Mouse (Mus musculus) forebrain, embryonic 11.5 days (tissue): ENCODE measurements around the gene Nlgn1. TPM values are rescaled to one million over a fixed set of nuclear protein-coding genes. Genes with fewer than 3 reads are reported as not detected.

Source experiments
- ATAC-seq: fragments of 200-750 bp; cut with Nextera tagmentation; replicated peaks from 2 replicates; pipeline ENCODE4 v1.8.0; 2017; ENCODE audit warnings: moderate TSS enrichment; ENCODE audit not compliant: low FRiP score
- DNase-seq: peaks from one replicate; pipeline ENCODE4 v3.0.0-alpha.2; 2017; ENCODE audit warnings: low spot score
- H3K27ac ChIP-seq: fragments of 300-500 bp; sonication (generic); 2 replicates; pipeline ENCODE4 v1.5.1; 2014; ENCODE audit warnings: low read depth, low read length
- H3K27me3 ChIP-seq: fragments of 300-500 bp; sonication (generic); 2 replicates; pipeline ENCODE4 v1.6.1; 2014; ENCODE audit warnings: mild to moderate bottlenecking, low read length, mixed read lengths; ENCODE audit not compliant: control insufficient read depth, insufficient read depth
- H3K36me3 ChIP-seq: fragments of 300-500 bp; sonication (generic); 2 replicates; pipeline ENCODE4 v1.6.1; 2014; ENCODE audit warnings: mild to moderate bottlenecking, low read length, moderate library complexity, mixed read lengths; ENCODE audit not compliant: control insufficient read depth, insufficient read depth
- H3K4me1 ChIP-seq: fragments of 300-500 bp; sonication (generic); replicated peaks from 2 replicates; pipeline ENCODE4 v1.6.1; 2014; ENCODE audit warnings: low read length, mixed read lengths; ENCODE audit not compliant: control insufficient read depth, insufficient read depth
- H3K4me2 ChIP-seq: fragments of 300-500 bp; sonication (generic); 2 replicates; pipeline ENCODE4 v1.6.1; 2014; ENCODE audit warnings: low read depth, mild to moderate bottlenecking, low read length, moderate library complexity, mixed read lengths; ENCODE audit not compliant: severe bottlenecking
- H3K4me3 ChIP-seq: fragments of 300-500 bp; sonication (generic); 2 replicates; pipeline ENCODE4 v1.5.1; 2014; ENCODE audit warnings: low read depth, low read length
- H3K9ac ChIP-seq: fragments of 300-500 bp; sonication (generic); 2 replicates; pipeline ENCODE4 v1.6.1; 2014; ENCODE audit warnings: low read length
- H3K9me3 ChIP-seq: fragments of 300-500 bp; sonication (generic); 2 replicates; pipeline ENCODE4 v1.6.1; 2016; ENCODE audit warnings: low read length, mixed read lengths; ENCODE audit not compliant: control insufficient read depth
- WGBS: fragments of 180-500 bp; shearing (Covaris S2); extraction: QIAGEN DNeasy Blood & Tissue Kit; methylation state at CpG from one replicate; pipeline ENCODE4 v1.1.7; 2014; 5-methylcytosine and 5-hydroxymethylcytosine counted together
- polyA plus RNA-seq: library from polyadenylated mRNA; unstranded; fragments of >200 nt; fragmentation: Nextera tagmentation; extraction: Ambion mirVana; gene quantifications from 2 replicates; pipeline ENCODE4 v1.2.1, GENCODE M21; 2014

The Nlgn1 gene
- 4.0 and 5.1 TPM in 2 replicates for polyA plus RNA-seq

GRCm38 (mm10) chr3:26332400-26333238 is at the start of gene Nlgn1:
Gene Nlgn1, minus strand, starts transcription at chr3:26332460.
- peak within 1 kb of the TSS; percentile 95 for H3K4me2 ChIP-seq
- ATAC-seq (peak; percentile 16; the same call in 1 of the 2 replicates), DNase-seq (no peak)
- WGBS: 1% methylated on average over 14 of the region's 14 CpGs
- peak within 1 kb of the TSS; percentile 65 for H3K4me3 ChIP-seq
- H3K4me1 ChIP-seq: peaks cover 6% of the 10 kb centered on the region; the same call in 1 of the 2 replicates
- H3K9me3 ChIP-seq: no peaks in the 10 kb centered on the region
- peak within 1 kb of the TSS; percentile 75 for H3K9ac ChIP-seq
- no peak within 1 kb of the TSS for H3K27ac ChIP-seq
- peaks cover 7% of the 10 kb centered on the region; the same call in 1 of the 2 replicates for H3K27me3 ChIP-seq
- no peaks in the 10 kb centered on the region for H3K36me3 ChIP-seq

GRCm38 (mm10) chr3:26378272-26378671 is 46.0 kb upstream of the Nlgn1 start:
- ATAC-seq (no peak), DNase-seq (no peak)
- no peak overlapping the region for H3K9ac ChIP-seq
- no peak overlapping the region for H3K4me2 ChIP-seq
- no peaks in the 10 kb centered on the region for H3K4me1 ChIP-seq
- H3K27me3 ChIP-seq: no peaks in the 10 kb centered on the region
- no peak overlapping the region for H3K27ac ChIP-seq
- no peak overlapping the region for H3K4me3 ChIP-seq
- 77% methylated on average over 2 of the region's 2 CpGs for WGBS
- no peaks in the 10 kb centered on the region for H3K36me3 ChIP-seq
- H3K9me3 ChIP-seq: no peaks in the 10 kb centered on the region

DNA sequence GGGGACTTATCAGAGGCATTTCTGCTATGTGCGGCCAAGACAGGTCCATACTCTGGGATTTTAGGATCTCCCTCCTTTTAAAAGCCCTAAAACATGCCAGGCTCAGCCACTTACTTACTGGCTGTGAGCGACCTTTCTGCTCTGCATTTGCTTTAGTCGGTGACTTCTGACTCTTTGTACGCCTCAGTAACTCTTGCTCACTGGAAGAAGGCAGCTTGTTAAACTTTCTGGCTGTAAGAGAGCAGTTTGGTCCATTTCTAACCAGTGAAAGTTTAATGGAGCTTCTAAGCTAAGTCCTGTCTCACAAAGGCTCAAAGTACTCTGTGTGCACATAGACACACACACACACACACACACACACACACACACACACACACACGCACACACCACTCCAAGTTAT is 22.8 kb upstream of the Nlgn1 start:
- no peak overlapping the region for H3K4me3 ChIP-seq
- ATAC-seq: no peak
- 77% methylated on average over 5 of the region's 5 CpGs for WGBS

DNA sequence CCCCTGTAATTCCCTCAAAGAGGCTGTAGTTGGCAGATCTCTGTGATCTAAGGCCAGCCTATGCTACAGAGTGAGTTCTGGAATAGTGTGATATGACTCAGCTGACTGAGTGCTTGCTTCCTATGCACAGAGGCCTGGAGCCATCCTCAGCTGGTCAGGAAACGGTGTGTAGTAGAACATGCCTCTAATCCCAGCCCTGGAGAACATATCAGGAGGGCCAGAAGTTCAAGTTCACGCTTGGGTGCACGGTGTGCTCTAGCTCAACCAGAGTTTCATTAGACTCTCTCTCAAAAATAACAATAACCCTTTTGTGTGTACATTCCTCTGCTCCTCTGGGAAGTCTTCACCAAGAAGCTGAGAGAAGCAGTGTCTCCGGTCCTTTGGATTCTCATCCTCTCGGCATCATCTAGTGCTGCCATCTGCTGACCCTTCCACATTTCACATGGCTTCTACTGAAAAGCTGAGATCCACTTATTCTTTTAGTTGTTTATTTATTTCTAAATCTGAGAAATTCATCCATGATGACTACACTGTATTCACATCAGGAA is 22.3 kb upstream of the Nlgn1 start:
- H3K4me1 ChIP-seq: no peaks in the 10 kb centered on the region
- H3K4me2 ChIP-seq: no peak overlapping the region
- no peaks in the 10 kb centered on the region for H3K9me3 ChIP-seq
- H3K27me3 ChIP-seq: no peaks in the 10 kb centered on the region
- H3K9ac ChIP-seq: no peak overlapping the region
- H3K4me3 ChIP-seq: no peak overlapping the region
- ATAC-seq: no peak
- H3K27ac ChIP-seq: no peak overlapping the region
- DNase-seq: no peak
- no peaks in the 10 kb centered on the region for H3K36me3 ChIP-seq
- WGBS: 78% methylated on average over 5 of the region's 5 CpGs

More for the DNA sequence above, 22.8 kb upstream of the Nlgn1 start:
- H3K4me2 ChIP-seq: no peak overlapping the region
- no peaks in the 10 kb centered on the region for H3K4me1 ChIP-seq
- H3K36me3 ChIP-seq: no peaks in the 10 kb centered on the region
- H3K9me3 ChIP-seq: no peaks in the 10 kb centered on the region
- no peak for DNase-seq
- H3K9ac ChIP-seq: no peak overlapping the region
- no peaks in the 10 kb centered on the region for H3K27me3 ChIP-seq
- no peak overlapping the region for H3K27ac ChIP-seq

GRCm38 (mm10) chr3:26337495-26337894 is 5.2 kb upstream of the Nlgn1 start:
- no peak overlapping the region for H3K27ac ChIP-seq
- no peaks in the 10 kb centered on the region for H3K9me3 ChIP-seq
- no peaks in the 10 kb centered on the region for H3K36me3 ChIP-seq
- DNase-seq (no peak), ATAC-seq (no peak)
- H3K4me1 ChIP-seq: peaks cover 4% of the 10 kb centered on the region; the same call in 1 of the 2 replicates
- peaks cover 5% of the 10 kb centered on the region; the same call in 1 of the 2 replicates for H3K27me3 ChIP-seq
- H3K4me3 ChIP-seq: no peak overlapping the region
- no peak overlapping the region for H3K4me2 ChIP-seq
- WGBS: 70% methylated on average over 2 of the region's 2 CpGs
- no peak overlapping the region for H3K9ac ChIP-seq

DNA sequence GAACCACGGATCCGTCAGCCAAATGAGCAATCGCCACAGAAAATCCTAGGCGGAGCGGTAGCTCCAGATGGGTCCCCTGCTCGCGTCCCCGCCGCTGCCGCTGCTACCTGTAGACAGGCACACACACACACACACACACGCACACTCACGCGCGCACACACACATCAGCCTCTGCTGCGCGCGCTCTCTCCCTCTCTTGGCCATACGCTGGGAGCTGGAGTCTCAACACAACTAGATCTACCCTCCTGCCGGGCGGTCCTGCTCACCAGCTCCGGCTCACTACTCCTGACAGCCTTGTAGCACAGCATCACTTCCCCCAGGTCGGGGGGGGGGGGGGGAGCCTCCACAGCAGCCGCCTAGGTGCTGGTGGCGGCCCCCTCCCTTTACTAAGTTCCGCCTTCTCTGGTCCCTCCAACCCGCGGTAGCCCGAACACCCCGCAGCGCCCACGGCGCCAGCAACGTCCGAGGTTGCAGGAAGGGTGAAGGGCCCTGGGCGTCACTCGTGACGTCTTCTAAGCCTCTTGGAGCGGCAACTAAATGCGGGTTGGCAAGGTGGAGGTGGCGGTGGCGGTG is 1.1 kb upstream of the Nlgn1 start:
- Histone ChIP-seq H3K4me3 (peak overlapping the region; percentile 43), H3K9ac (peak overlapping the region; percentile 58), H3K27ac (no peak overlapping the region), H3K27me3 (peaks cover 7% of the 10 kb centered on the region; the same call in 1 of the 2 replicates), H3K9me3 (no peaks in the 10 kb centered on the region), H3K4me1 (peaks cover 6% of the 10 kb centered on the region; the same call in 1 of the 2 replicates), H3K36me3 (no peaks in the 10 kb centered on the region), H3K4me2 (peak overlapping the region; percentile 95)
- DNase-seq: peak; percentile 77
- peak; percentile 72 for ATAC-seq
- WGBS: under 1% methylated on average over 40 of the region's 41 CpGs

DNA sequence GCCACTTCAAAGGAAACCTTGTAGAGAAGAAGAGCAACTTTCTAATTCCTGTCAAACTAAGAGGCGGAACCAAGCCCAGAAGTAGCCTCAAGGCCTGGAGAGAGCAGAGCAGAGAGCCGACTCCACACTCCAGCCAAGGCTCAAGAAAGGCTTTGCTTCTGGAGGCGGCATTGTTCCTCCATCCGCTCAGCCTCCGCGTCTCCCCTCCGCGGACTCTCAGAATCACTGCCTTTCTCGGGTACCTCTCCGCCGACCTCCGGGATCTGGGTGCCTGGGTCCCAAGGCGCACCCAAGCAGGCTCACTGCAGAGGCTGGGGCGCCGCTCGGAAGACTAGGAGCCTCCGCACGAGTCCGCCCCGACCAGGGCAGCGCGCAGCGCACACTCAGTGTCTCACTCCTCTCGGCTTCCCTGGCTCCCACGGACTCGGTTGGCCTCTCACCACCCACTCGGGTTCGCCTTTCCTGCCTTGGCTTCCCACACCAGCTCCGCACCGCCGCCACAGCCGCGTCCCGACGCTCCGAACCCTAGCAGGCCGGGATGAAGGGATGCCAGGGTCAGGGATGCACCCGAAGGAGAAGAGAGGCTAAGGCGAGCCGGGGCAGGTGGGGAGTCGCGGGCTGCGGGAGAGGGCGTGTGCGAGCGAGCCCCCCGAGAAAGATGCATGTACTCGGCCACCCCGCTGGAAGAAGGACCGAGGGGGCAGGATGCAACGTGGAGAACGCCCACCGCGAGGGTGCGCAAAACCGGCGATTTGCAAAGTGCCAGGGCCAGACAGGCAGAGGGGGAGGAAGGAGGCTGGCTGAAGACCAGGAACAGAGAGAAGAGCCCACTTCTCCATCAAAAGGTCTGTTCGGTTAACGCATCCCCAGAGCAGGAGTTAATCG is 841 bp downstream of the Nlgn1 start:
- DNase-seq (peak; percentile 78), ATAC-seq (peak; percentile 80)
- Histone ChIP-seq H3K9ac (peak overlapping the region; percentile 75), H3K27ac (no peak overlapping the region), H3K4me3 (peak overlapping the region; percentile 65), H3K9me3 (no peaks in the 10 kb centered on the region), H3K36me3 (no peaks in the 10 kb centered on the region), H3K4me2 (peak overlapping the region; percentile 88), H3K4me1 (peaks cover 6% of the 10 kb centered on the region; the same call in 1 of the 2 replicates), H3K27me3 (peaks cover 7% of the 10 kb centered on the region; the same call in 1 of the 2 replicates)
- under 1% methylated on average over 60 of the region's 60 CpGs for whole genome bisulfite sequencing

- no peaks in the 10 kb centered on the region for H3K9me3 ChIP-seq
- 6% methylated on average over 9 of the region's 9 CpGs for WGBS
- H3K9ac ChIP-seq: peak overlapping the region; percentile 75; the same call in 1 of the 2 replicates
- no peak overlapping the region for H3K27ac ChIP-seq
- DNase-seq (no peak), ATAC-seq (no peak)
- no peaks in the 10 kb centered on the region for H3K36me3 ChIP-seq
- H3K4me1 ChIP-seq: peaks cover 6% of the 10 kb centered on the region; the same call in 1 of the 2 replicates
- H3K27me3 ChIP-seq: peaks cover 7% of the 10 kb centered on the region; the same call in 1 of the 2 replicates
- H3K4me2 ChIP-seq: peak overlapping the region; percentile 88
- H3K4me3 ChIP-seq: peak overlapping the region; percentile 65
Measured at GRCm38 (mm10) chr3:26330863-26331176, 1.4 kb downstream of the Nlgn1 start.
